Comparison of ENCODE assay signal across 25 mouse cellular contexts in the genomic region with DNA sequence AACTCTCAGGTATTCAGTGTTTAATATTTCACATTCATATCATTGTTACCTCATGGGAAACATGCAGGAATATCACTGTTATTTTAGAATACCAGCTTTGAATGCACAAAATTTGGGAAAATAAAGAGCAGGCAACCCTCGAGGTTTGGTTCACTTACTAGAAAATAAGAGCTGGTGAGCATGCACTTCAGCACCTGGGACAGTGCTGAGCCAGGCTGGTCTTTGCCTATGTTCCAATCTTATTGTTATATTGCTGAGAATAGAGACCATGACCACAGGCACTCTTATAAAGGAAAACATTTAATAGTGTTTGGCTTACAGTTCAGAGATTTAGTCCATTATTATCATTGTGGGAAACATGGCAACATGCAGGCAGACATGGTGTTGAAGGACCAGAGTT.
A peak's percentile ranks its signal among the peaks of the same experiment; 100 is the strongest.
DNase-seq lines count a peak whose midpoint lies in the region; ATAC-seq and TF ChIP-seq lines count a peak whose summit lies in the region.
"Had no signal": no experiment of that assay in that cellular context is flagged by ENCODE, and none has a peak within 500 bp of the region (broad histone marks: within the 10 kb centered on the region; RNA-seq: fewer than 3 reads in every experiment).

No protein-coding gene starts in this region.

- intact Hi-C loops in heart, postnatal 36 days (cut with DNase I): no loop called here

- no peak for TF ChIP-seq POLR2A in limb, embryonic 14.5 days (IDR thresholded peaks at IDR 0.05; ENCODE audit: borderline replicate concordance, extremely low read depth, insufficient read depth, insufficient read length)

- no peak overlapping the region for H3K4me2 ChIP-seq in limb, embryonic 14.5 days (replicated peaks; ENCODE audit: low read depth, low read length, severe bottlenecking)
- H3K4me2 ChIP-seq: forebrain, embryonic 12.5 days; heart, embryonic 15.5 days; hindbrain, embryonic 15.5 days; limb, embryonic 12.5 days; neural tube, embryonic 13.5 days had no signal

- no peak overlapping the region for H3K4me3 ChIP-seq in embryonic facial prominence, embryonic 10.5 days
- no peak overlapping the region for H3K4me3 ChIP-seq in limb, embryonic 14.5 days (replicated peaks; ENCODE audit: low read length)
- H3K4me3 ChIP-seq: forebrain, embryonic 12.5 days; heart, embryonic 15.5 days; hindbrain, embryonic 15.5 days; limb, embryonic 12.5 days; myocyte; neural tube, embryonic 13.5 days had no signal

- ATAC-seq in limb, embryonic 14.5 days (ENCODE audit: low FRiP score, low read depth): no peak
- ATAC-seq: midbrain, embryonic 16.5 days had no signal

- no peak overlapping the region for H3K27ac ChIP-seq in embryonic facial prominence, embryonic 10.5 days (replicated peaks)
- H3K27ac ChIP-seq in limb, embryonic 14.5 days (replicated peaks; ENCODE audit: low read depth, low read length): no peak overlapping the region
- H3K27ac ChIP-seq: forebrain, embryonic 12.5 days; heart, embryonic 15.5 days; hindbrain, embryonic 15.5 days; limb, embryonic 12.5 days; liver, embryonic 14.5 days; neural tube, embryonic 13.5 days had no signal

- no peaks in the 10 kb centered on the region for H3K36me3 ChIP-seq in embryonic facial prominence, embryonic 10.5 days (replicated peaks)
- H3K36me3 ChIP-seq in limb, embryonic 14.5 days (ENCODE audit: control insufficient read depth, insufficient read depth, low read length): no peaks in the 10 kb centered on the region
- H3K36me3 ChIP-seq: forebrain, embryonic 12.5 days; G1E; heart, embryonic 15.5 days; hindbrain, embryonic 15.5 days; limb, embryonic 12.5 days; neural tube, embryonic 13.5 days had no signal

- H3K4me1 ChIP-seq in embryonic facial prominence, embryonic 10.5 days: no peaks in the 10 kb centered on the region
- no peaks in the 10 kb centered on the region for H3K4me1 ChIP-seq in limb, embryonic 14.5 days (ENCODE audit: control insufficient read depth, insufficient read depth, low read length)
- H3K4me1 ChIP-seq: forebrain, embryonic 12.5 days; heart, embryonic 15.5 days; hindbrain, embryonic 15.5 days; limb, embryonic 12.5 days; neural tube, embryonic 13.5 days had no signal

- no peak overlapping the region for H3K9ac ChIP-seq in limb, embryonic 14.5 days (ENCODE audit: low read depth, low read length, severe bottlenecking)
- H3K9ac ChIP-seq: forebrain, embryonic 12.5 days; heart, embryonic 15.5 days; hindbrain, embryonic 15.5 days; limb, embryonic 12.5 days; liver, embryonic 14.5 days; neural tube, embryonic 13.5 days had no signal

- DNase-seq in kidney, postnatal 4 days: peak; percentile 50 to 56
- no peak for DNase-seq in kidney, adult 11 months
- DNase-seq in embryo, embryonic 10 days (ENCODE audit: low spot score): peak; percentile 45
- peak; percentile 25 for DNase-seq in embryonic facial prominence, embryonic 10.5 days (ENCODE audit: low spot score)
- DNase-seq in limb, embryonic 14.5 days (ENCODE audit: low spot score): peak; percentile 42
- no peak for DNase-seq in heart, postnatal 36 days
- no peak for DNase-seq in cerebellum, adult 11-12 months
- DNase-seq: B cell, adult 2 months; cerebellum, adult 11 months; cerebellum, postnatal 10 days; gastrocnemius, postnatal 36 days; heart, postnatal 4 days; kidney, adult 9 months; lung, postnatal 4 days; thymus, adult 18-20 months; thymus, postnatal 4 days had no signal

- WGBS in embryonic facial prominence, embryonic 10.5 days: 42% methylated on average over 1 of the region's 1 CpGs
- 35% methylated on average over 1 of the region's 1 CpGs for WGBS in limb, embryonic 14.5 days

- no peaks in the 10 kb centered on the region for H3K9me3 ChIP-seq in embryonic facial prominence, embryonic 10.5 days
- H3K9me3 ChIP-seq in limb, embryonic 14.5 days (ENCODE audit: control insufficient read depth, low read length): no peaks in the 10 kb centered on the region
- H3K9me3 ChIP-seq: forebrain, embryonic 12.5 days; heart, embryonic 15.5 days; hindbrain, embryonic 15.5 days; limb, embryonic 12.5 days; neural tube, embryonic 13.5 days had no signal

- no peaks in the 10 kb centered on the region for H3K27me3 ChIP-seq in embryonic facial prominence, embryonic 10.5 days (replicated peaks; ENCODE audit: low read depth, poor library complexity, severe bottlenecking)
- H3K27me3 ChIP-seq in limb, embryonic 14.5 days (ENCODE audit: control insufficient read depth, insufficient read depth, low read length): no peaks in the 10 kb centered on the region
- H3K27me3 ChIP-seq: forebrain, embryonic 12.5 days; heart, embryonic 15.5 days; hindbrain, embryonic 15.5 days; limb, embryonic 12.5 days; neural tube, embryonic 13.5 days had no signal

Comparison
In these comparisons a context has a peak if more than half of its experiments do, and no peak if none do; other contexts are left out.
1. DNase-seq: peak in kidney, postnatal 4 days (2 of 2), embryo, embryonic 10 days (single experiment), embryonic facial prominence, embryonic 10.5 days (single experiment) and limb, embryonic 14.5 days (single experiment); none in kidney, adult 11 months (single experiment), heart, postnatal 36 days (0 of 2) and cerebellum, adult 11-12 months (single experiment).